Mouse (Mus musculus) brain, embryonic 18.5 days (tissue): ENCODE results near the gene Rnasek.

Experiments used
- DNase-seq: peaks from one replicate; pipeline ENCODE4 v3.0.0-alpha.2; 2012; ENCODE audit warnings: low read depth, low spot score

The Rnasek gene

DNA sequence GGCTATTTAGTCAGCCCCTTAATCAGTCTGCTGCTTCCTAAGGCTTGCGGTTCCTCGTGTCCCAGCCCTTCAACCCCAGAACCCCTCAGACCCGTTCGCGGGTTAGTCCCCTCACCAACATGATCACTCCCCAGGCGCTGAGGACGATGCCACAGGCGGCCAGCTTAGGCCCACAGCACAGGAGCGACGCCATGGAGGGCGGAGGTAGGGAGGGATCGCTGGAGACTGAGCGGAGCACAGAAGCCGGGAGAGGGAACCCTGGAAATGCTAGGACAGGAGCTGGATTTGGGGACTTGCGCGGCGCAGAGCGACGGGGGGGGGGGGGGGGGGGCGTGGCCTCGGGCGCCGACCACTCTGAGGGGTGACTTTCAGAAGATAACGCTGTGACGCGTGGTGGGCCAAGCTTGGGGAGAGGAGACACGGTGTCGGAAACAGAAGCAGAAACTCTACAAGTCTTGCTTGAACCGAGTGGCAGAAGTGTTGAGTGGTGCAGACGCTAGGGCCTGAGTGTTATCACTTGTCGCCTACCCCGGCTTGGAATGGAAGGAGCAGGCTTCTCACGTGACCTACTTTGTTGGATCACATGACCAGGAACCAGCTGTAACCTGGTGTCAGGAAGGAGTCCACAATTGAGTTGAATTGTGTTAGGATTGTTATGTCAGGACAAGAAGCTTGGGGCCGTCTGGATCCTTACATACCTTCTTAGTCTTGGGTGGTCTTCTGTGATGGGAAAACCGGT lies at the start of gene Rnasek, which contains the start of gene Gm21988:
Gene Rnasek (minus strand): TSS at position 302 of the 739 bp plus-strand sequence.
Gene Gm21988 (minus strand): TSS at position 290 of the 739 bp plus-strand sequence.
- peak; percentile 80 for DNase-seq

DNA sequence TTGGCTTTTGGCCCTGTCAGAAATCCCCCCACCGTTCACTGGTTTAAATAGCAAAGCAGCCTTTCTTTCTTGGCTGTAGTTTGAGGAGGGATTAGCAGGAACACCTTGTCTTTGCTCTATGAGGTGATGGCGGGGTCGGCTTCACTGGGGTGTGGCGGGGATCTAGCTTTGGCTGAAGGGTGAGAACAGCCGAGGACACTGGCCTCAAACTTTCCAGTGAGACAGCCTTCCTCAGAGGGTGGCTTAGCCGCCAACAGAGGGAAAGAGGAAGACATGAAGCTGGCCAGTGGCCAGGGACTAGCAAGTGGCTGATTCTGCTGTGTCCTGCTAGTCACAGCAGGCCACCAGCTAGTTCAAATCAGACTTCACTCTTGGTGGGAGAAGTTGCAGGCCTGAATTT lies 49.6 kb upstream of the Rnasek start:
- no peak for DNase-seq

DNA sequence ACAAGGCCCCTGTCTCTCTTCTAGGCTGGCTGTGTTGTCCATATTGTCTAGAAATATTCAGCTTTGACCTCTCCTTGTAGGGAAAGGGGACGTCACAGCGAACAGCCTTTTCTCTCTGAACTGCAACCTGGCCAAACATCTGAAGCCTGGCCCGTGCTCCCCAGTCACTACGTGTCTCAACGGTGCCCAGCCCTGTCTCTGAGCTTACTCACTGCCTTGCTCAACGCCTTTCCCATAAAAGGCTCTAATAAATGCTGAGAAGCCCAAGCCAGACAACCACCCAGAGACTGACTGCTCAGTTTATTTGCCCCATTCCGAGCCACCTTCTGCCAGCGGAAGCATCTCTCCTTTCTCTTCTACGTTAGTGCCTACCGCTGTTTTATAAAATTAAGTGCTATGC lies 48.5 kb upstream of the Rnasek start:
- no peak for DNase-seq

DNA sequence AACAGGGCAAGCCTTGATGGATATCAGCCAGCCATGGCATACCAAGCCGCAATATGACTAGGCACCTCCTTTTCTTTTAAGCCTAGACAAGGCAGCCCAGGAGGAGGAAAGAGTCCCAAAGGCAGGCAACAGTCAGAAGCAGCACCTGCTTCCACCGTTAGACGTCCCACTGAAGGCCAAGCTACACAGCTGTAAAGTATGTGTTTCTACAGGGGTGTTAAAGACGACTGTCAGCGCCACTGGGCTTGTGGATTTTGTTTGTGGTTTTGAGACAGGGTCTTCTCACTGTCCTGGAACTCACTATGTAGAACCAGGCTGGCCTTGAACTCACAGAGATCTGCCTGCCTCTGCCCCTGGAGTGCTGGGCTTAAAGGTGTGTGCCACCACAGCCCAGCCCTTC lies 46.0 kb upstream of the Rnasek start:
- DNase-seq = no peak

DNA sequence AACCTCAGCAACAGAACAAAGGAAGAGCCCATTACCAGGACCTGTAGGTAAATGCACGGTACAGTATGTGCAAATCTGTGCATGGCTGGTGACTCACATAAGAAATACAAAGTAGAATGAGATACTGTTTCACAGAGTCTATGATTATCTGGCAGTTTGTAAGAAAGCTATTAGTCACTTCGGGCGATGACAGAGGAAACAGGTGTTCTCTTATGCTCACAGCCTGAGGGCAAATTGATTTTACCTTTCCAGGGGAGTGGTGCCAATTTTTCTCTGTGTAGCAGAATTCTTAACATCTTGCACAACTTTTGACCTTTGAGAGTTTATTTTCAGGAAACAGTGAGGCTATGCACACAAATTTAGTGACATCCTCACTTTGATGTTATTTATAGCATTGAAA lies 45.1 kb upstream of the Rnasek start:
- no peak for DNase-seq

DNA sequence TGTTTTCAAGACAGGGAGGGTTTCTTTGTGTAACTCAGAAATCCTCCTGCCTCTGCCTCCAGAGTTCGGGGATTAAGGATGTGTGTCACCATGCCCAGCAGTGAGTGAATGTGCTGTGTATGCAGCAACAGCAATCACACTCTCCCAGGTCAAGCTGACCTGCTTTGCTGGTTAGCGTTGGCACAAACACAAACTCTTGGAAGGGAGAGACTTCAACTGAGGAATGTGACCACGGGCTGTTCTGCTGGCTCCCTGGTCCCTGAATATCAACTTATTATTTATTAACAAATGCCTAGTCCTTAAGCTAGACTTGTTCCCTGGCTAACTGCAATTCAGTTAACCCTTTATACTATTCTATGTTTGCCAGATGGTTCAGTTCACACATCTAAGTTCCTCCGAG lies 44.0 kb upstream of the Rnasek start:
- no peak for DNase-seq

DNA sequence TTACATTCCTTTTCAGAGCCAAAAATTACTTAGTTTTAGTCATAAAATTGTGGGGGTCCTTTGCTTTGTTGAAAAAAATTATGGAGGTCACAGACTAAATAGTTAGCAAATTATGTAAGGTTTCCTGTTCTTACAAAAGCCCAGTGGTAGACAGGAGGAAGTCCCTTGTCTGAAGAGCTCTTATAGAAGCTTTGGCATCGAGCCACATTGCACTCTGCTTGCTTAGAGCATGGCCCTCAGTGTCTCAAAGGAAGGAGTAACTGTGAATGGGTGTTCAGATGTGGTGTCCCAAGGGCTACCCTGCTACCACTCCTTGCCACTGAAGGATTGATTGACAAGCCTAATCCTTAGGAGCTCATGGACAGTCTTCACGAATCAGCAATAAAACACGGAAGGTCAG lies 40.8 kb upstream of the Rnasek start:
- no peak for DNase-seq

DNA sequence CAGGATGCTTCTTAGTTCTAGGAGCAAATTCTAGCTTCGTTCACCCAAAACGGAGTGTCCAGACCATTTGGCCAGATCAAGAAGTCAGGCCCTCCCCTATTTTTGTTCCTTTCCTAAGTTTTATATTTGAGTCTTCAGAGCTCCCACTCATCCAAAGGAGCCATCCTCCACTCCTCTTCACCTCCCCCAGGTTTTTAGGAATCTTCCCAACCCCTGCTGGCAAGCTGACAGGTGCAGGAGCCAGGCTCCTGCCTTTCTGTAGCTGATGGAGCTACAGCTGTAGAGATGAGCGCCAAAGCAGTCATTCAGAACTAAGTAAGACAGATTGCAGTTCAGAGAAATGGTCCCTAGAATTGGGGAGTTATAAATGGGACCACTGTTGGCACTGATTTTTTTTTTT lies 39.3 kb upstream of the Rnasek start:
- no peak for DNase-seq

DNA sequence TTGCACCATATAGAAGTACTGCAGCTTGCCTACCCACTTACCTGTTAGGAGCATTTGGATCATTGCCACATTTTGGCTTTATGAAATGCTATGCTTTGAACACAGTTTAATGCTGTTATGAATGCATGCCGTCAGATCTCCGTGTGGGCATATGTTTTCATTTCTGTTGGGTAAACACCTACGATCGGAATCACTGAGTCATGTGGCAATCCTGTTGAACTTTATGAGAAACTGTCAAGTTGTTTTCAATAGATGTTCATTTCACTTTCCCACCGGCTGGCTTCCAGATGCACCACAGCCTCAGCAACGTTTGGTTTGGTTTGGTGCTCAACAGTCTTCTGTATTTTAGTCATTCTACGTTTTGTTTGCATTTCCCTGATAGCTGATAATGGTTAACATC lies 32.0 kb upstream of the Rnasek start:
- no peak for DNase-seq

DNA sequence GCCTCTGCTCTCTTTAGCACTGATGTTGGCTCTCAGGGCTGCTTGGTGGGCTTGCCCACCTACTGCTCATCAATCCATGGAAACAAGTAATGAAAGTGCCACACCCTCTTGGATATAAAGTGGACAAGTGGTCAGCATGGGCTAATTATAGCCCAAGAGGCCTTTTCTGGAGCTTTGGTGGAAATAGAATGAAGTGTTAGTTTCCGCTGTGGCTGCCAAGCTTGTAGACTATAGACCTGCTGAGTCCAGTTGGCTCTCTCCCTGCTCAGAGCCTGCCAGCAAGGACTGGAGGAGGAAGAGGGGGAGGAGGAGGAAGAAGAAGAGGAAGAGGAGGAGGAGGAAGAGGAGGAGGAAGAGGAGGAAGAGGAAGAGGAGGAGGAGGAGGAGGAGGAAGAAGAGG lies 26.8 kb upstream of the Rnasek start:
- no peak for DNase-seq

DNA sequence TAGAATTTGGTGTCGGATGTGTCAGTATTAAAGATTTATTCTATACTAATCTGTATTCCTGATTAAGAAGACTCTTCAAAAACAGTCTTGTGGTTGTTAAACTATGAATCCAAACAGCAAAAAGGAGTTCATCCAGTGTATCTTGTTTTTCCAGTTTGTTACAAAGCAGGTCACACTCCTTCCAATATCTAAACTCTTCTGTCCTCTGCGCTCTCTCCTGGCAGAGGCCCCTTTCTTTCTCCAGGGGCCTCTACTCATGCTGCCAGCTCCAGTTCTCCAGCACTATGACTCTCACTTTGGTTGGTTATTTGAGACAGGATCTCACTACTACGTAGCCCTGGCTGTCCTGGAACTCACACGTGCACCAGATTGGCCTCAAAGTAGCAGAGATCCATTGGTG lies 26.2 kb upstream of the Rnasek start:
- no peak for DNase-seq

DNA sequence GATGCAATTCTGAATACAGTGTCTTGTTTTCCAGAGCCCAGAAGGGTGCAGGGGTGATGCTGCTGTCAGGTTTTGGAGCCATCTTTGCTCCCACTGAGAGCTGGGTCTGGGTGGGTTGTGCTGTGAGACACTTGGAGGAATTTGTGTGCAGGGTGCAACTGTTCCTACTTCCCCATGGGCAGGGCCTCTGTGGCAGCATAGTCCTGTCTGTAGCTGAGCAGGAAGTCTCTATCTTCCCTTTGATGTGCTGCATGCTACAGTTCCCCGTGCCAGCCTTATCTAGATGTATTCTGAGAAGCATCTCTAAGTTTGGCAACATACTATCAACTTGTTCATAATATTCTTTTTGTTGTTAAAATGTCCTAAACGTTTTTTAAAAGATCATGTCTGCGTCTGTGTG lies 25.6 kb upstream of the Rnasek start:
- DNase-seq = no peak

DNA sequence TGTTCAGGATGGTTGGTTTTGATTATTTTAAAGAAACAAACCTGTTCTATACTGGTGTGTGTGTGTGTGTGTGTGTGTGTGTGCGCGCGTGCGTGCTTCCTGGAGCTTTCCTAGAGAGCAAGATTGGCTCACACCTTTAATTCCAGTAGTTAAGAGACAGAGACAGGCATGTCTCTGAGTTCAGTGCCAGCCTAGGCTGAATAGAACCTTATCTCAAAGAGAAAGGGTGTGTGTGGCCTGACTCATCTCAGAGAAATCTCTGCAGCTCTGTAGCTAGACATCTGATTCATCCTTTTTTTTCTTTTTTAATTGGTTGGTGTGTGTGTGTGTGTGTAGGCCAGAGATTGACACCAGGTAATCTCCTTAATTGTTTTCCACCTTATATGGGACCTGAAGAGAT lies 19.4 kb upstream of the Rnasek start:
- no peak for DNase-seq

DNA sequence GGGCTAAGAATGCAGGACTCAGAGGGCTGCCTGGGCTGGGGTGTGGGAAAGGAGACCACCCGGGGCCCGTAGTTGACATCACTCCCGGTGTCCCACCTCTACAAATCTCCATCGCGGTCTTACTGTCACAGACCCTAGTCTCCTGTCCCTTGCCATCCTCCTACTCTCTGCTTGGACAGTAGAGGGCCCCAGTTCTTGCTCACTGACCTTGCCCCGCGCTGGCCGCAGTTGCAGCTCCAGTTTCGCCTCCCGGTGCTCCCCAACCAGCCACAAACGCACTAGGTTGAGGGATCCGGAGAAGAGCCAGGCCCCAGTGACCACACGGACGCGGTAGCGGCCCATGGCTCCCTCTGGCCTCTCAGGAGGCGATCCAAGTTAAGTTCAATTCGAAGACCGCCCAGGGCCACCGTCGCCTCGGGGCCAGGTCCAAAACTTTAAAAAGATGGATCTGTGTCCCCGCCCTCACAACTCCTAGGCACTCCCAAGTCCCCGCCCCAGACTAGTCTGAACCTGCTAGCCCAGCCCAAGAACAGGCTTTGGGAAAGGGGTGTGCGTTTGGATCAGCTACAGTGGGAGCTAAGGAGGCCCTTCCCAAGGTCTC lies 15.4 kb upstream of the Rnasek start, which contains the start of gene Alox12:
Gene Alox12 (minus strand): TSS at position 423 of the 601 bp plus-strand sequence.
- no peak for DNase-seq

DNA sequence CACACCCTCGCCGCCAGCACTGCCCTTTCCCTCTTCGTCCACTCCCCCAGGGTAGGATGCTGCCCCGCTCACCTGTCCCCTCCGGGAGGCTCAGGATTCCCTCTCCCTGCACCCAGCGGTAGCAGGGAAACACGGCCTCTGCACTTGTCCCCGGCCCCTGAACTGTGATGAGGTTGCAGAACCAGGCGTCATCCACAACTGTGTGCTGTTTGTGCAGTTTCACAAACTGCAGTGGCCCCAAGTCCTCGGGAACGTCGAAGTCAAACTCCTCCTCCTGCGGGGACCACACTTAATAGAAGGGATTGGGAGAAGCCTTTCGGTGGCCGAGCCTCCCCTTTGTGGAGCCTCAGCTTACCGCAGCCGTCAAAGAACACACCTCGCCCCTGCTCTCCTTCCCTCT lies 14.7 kb upstream of the Rnasek start:
- no peak for DNase-seq

DNA sequence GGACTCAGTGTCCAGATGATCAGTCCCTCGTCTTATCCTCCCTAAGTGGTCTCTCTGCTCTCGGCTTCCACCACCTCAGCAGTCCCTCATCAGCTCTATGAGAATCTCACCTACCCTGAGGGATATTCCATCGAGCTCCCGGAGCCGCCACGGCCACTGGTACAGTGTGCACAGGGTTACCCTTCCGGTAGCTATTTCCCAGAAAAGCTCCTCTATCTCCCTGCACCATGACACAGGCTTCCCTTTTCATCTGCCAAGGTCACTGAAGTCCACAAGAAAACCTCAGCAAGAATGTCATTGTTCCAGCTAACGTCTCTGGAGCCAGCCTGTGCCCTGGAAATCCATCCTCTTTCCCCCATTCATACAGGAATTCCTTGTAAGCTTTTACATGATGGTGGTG lies 12.2 kb upstream of the Rnasek start:
- no peak for DNase-seq

DNA sequence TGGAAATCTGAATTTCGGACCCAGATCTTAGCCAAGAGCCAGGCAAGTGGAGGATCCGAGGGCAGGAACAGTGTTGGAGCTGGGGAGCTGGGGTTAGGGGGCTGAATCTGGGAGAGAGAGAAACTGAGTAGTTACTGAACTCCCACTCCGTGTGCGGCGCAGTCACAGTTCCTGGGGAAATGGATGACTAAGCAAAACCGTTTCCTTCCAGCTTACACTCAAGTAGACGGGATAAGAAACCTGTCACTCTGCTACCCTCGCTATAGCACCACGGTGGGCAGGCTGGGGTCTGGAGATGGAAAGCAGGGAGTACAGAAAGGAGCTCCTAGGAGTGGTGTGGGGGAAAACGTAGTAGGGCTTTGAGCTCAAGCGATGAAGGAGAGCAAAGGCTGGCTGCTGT lies 10.5 kb upstream of the Rnasek start:
- no peak for DNase-seq

DNA sequence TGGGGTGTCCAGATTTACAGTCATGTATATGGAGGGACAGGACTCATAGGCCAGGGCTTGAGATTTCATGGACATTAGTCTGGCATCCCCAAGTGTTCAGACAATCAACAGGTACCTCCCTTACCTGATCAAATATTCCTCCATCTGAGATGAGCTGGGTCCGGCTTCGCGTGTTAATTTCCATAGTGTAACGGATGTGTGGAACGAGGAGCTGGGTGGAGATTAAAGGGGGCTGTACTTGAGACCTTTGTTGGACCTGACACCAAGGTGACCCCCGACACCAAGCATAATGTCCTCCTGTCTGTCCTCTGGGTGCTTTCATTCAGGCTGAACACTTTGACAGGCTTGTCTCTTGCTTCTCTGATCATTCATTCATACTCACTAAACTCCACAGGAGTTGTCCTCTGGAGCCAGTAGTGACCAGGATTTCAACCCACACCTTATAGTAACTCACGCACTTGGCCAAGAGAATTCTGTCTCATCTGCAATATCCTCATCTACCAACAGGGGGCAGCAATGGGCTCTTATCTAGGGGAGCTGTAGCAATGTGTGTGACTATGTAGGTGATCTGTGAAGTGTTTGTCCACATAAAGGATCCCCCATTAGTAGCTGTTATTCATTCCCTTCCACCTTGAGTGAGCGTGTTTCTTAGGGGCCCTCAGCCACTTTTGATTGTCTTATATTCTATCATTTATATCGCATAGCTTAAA lies 7.6 kb upstream of the Rnasek start:
- DNase-seq = no peak

DNA sequence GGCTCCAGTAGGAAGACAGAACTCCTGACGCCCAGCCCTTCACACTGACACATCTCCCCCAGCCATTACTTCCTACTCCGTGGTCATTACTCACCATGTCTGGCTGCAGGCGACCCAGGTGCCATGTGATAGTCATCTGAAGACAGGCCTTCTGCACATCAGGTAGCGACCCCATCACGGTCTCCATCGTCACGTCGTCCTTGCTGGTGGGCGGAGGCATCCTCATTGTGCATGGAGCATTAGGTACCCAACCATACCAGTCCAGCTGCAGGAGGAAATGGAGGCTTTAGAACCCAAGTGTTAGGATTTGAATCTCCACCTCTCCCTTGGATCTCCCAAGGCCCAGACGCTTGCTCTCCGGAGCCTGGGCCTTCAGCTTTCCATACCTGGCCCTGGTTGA lies 2.9 kb upstream of the Rnasek start:
- DNase-seq = no peak

DNA sequence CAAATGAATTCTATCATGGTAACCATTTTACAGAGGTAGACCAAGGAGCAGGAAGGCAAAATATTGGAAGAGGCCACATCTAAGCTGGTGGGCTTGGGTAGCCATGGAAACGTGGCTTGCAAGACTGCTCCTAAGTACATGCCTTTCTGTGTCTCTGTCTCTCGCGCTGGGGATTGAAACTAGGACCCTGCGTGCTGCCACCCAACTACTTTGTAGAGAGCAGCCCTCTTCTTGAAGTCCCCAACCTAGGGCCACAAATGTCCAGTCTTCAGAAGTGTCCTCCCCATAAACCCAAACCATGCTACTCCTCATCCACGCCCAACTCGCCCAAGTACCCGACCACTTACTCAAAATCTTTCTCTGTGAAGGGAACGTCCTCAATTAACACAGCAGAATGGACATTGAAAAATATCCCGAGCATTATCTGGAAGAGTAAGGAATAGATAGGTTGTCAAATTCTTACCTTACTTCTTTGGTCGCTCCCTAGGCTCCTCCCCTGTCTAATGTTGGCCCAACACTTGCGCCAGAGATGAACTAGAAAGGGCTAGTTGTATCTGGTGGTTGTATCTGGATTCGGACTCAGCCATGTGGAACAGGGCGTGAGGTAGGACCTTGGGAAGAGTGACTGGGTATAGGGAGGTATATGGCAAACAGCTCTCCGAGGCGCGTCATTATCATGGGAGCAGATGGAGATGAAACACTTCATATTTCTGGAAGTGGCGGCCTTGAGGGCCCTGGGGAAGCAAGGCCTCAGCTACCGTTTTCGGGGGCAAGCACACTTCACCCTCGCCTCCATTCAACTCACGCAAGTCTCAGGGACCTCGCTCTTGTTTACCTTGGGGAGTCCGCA lies 826 bp downstream of the Rnasek start:
- no peak for DNase-seq

DNA sequence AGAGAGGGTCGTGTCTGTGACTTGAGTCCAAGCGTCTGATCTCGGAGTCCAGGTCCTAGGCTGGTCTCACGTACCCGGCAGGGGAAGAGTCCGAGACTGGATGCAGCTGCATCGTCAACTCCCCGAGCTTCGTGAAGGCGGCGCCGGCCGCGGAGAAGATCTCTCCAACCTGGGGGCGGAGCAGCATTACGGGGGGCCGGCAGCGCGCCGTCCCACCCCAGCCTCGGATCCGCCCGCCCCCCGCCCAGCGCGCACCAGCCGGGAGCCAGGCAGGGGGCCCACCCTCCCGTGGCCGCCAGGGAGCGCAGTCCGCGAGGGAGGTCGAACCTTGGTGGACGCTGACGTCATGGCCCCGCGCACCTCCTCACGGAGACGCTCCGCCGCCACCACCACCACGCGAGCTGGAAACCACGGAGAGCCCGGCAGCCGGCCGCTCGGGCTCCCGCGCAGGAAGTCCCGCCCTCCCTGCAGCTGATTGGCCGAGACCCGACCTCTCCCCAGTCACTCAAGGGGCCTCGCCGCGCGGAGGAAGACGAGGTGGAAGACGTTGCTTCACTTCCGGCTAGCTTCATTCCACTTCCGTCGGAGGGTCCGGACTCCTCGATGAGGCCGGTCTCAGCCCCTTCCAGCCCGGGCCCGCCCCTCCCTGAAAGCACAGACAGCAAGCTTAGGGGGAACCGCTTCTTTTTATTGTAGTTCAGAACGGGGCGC lies 2.0 kb downstream of the Rnasek start, which contains the start of gene 0610010K14Rik:
Gene 0610010K14Rik (minus strand): TSS at position 458 of the 711 bp plus-strand sequence.
- DNase-seq = peak; percentile 93
